Mouse (Mus musculus) common myeloid progenitor, adult 5-6 weeks (primary cell): Measurements from ENCODE around the gene Tekt3. TPM values are rescaled to one million over a fixed set of nuclear protein-coding genes. Genes with fewer than 3 reads are reported as not detected.

Experiments
- ATAC-seq: replicated peaks from 2 replicates; pipeline ENCODE4 v1.8.0; 2016; ENCODE audit warnings: low read depth, mild to moderate bottlenecking, moderate TSS enrichment, inconsistent platforms; ENCODE audit not compliant: poor library complexity, severe bottlenecking
- total RNA-seq: library from RNA; stranded (forward); fragments of 200-1000, 187-1606 nt; gene quantifications from 2 replicates; pipeline ENCODE4 v1.2.3, GENCODE M21; 2017

Tekt3 gene
- total RNA-seq, 1 experiment from 2014 or later: not detected

DNA sequence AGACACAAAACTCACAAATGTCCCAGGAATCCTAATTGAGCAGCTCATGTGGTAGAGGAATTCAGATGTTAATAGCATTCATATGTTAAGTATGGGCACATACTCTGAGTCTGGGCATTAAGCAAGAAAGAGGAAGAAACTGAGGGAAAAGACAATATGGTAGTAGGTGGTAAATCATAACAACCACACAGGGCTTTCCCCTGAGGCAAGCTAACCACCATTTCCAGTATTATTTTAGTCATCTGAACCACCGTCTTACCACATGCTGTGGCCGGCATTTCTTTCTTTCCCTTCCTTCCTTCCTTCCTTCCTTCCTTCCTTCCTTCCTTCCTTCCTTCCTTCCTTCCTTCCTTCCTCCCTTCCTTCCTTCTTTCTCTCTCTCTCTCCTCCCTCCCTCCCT is 60.8 kb downstream of the Tekt3 start:
- ATAC-seq: no peak

- ATAC-seq: no peak
Measured at GRCm38 (mm10) chr11:63122776-63123350, 61.4 kb downstream of the Tekt3 start.

GRCm38 (mm10) chr11:63124316-63124715 is 62.9 kb downstream of the Tekt3 start:
- no peak for ATAC-seq

GRCm38 (mm10) chr11:63125832-63126456 is 64.5 kb downstream of the Tekt3 start:
- ATAC-seq: no peak

GRCm38 (mm10) chr11:63126976-63127375 is 65.5 kb downstream of the Tekt3 start:
- ATAC-seq: no peak

GRCm38 (mm10) chr11:63127513-63127912 is 66.1 kb downstream of the Tekt3 start:
- no peak for ATAC-seq

DNA sequence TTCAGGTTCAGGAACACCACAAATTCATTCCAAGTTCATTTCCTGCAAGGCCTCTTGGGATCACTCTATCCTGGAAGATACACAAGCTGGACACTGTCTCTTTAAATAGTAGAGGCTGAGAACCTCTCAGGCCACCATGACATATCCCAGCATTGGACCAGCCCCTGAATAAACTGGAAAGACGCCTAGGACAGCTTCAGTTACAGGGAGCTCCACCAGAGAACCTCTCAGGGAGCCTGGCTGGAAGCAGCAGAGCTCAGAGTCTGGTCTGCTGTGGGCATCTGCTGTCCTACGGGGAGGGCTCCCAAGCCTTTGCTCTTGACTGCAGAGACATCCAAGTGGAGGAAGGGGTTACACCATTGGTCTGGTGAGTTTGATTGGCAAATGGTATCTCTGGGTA is 67.3 kb downstream of the Tekt3 start, which contains the start of gene Pmp22:
Pmp22 (plus strand) TSS at position 199 of the 400 bp plus-strand sequence.
- ATAC-seq: no peak

- peak; percentile 40; the same call in 1 of the 2 replicates for ATAC-seq
Measured at GRCm38 (mm10) chr11:63129375-63129774, 67.9 kb downstream of the Tekt3 start.

GRCm38 (mm10) chr11:63129840-63130239 is 68.4 kb downstream of the Tekt3 start:
- no peak for ATAC-seq

DNA sequence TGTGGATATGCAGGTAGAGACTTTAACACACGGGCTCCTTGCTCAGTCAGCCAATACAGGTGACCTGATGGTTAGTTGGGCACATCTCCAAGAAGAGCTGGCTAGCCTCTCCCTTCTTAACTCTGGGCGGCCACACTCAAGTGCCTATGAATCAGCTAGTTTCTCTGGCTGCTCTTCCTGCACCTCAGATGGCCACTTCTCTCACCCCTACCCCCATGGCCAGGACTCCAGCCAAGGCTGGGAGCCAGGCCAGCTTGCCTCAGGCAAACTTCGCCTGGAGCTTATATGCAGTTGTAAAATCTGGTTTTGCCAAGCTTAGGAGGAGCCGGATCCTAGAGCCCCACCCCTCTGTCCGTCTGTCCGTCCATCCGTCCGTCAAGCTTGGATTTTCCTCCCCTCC is 69.0 kb downstream of the Tekt3 start:
- ATAC-seq: no peak

GRCm38 (mm10) chr11:63131001-63131692 is 69.7 kb downstream of the Tekt3 start:
- ATAC-seq: no peak

DNA sequence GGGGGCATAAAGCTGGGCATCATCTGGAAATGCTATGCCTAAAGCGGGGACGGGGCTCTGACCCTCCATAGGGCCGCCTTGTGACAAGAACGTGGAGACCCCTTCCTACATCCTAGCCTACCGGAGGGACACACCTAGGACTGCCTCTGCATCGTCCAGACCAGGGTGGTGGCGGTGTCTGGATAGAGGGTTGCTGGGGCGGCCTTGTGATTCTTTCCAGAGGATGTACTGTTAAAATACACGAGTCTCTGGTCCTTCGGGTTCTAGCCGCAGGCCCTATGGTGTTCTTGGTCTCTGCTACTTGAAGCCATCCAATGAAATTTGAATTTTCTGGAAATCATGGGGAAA is 70.2 kb downstream of the Tekt3 start:
- no peak for ATAC-seq

DNA sequence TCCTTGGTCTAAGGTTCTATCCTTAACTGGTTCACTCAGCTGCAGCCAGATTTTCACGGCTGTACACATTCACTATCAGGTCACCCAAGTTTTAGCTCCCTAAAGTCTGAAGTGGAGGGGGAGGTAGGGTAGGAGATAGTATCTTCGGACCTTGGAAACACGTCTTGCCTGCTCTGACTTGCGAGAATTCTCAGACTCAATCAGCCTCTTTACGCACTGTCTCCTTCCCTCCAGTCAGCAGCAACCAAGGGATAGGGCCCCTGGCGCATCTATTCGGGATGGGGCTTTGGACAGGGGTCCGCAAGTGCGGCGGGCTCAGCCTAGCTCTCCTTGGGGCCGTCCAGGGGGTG is 70.7 kb downstream of the Tekt3 start:
- ATAC-seq: no peak

DNA sequence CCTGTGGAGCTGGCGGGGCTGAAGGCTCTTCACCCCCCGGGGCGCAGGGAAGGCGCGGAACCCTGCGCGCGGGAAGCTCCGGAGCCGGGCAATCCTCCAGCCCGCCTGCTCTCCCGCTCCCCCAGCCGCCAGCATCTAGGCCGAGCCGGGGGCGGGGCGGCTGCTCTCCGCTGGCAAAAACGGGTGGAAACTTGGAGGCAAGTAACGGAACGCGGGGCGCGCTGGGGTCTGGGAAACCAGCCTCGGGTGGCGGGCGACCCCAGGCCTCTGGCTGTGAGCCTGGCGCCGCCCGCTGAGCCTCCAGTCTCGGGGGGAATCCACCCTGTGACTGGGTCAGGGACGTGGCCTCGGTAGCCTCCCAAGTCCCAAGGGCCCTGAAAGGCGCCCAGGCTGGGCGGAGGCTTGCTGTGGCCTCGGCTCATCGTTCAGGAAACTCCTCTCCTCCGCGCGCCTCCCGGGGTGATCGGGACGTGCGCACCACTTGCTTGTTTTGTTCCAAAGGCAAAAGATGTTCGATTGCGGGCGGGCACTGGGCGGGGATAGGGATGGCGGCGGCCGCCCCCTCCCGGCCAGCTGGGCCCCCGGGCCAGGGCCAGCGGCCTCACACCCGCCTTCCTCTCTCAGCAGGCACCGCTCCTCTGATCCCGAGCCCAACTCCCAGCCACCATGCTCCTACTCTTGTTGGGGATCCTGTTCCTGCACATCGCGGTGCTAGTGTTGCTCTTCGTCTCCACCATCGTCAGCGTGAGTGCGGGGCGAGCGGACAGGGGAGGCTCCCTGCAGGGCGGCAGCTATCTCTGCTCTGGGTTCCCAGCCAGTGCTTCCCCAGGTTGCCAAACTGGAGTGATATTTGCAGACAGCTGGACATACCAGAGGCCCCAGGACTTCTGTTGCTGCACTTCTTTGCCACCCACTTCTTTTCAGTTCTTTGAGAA is 71.3 kb downstream of the Tekt3 start:
- no peak for ATAC-seq

- ATAC-seq: no peak
Measured at GRCm38 (mm10) chr11:63134021-63134420, 72.6 kb downstream of the Tekt3 start.

DNA sequence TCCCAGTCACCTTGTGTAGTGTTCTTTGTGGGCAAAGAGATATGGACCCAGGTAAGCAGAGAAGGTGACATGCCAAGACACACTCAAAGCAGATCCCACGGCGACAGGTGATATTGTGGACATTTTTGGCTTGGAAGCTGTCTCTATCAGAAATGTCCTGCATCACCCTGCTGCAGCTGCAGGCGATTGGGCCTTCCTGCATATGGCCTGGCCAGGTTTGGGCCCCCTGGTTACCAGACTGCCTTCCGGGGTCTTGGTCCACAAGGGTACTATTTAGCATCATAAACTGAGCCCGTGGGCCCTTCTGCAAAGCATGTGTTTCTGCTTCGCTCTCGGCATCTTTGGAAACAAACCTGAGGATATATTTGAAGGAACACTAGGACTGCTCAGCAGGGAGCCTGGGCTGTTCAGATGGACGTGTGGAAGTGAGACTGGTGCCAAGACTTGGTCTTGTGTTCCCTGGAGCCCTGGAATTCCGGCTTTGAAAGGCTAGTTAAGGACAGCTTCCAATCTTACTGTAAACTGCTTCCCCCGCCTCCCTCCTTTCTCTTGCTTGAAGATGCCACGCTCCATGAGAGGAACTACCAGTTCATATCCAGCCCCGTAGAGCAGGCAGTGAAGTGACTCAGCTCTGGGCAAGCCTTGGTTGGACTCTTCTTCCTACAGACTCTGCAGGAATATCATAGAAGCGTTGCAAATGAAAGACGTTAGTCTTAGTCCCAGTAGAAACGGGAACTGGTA is 73.5 kb downstream of the Tekt3 start:
- no peak for ATAC-seq

DNA sequence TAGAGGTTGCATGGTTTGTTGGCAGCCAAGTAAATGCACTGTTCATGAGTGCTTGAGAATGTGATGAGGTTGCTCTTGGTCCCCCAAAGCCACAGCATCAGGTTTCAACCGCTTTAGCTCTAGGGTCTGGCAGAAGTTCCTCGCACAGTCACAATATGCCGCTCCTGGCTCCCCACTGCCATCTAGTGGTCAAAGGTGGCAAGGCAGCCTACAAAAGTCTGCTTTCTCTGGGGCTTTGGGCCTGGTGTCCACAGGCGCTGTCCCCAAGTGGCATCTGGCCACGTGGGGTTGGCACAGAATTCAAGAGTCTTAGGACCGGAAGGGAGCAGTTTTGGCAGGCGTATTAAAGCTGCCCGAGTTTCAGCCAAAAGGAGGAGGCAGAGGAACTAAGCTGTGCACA is 74.2 kb downstream of the Tekt3 start:
- ATAC-seq: peak; percentile 87

GRCm38 (mm10) chr11:63136205-63136604 is 74.8 kb downstream of the Tekt3 start:
- ATAC-seq: no peak

GRCm38 (mm10) chr11:63136836-63137416 is 75.5 kb downstream of the Tekt3 start:
- ATAC-seq: no peak

DNA sequence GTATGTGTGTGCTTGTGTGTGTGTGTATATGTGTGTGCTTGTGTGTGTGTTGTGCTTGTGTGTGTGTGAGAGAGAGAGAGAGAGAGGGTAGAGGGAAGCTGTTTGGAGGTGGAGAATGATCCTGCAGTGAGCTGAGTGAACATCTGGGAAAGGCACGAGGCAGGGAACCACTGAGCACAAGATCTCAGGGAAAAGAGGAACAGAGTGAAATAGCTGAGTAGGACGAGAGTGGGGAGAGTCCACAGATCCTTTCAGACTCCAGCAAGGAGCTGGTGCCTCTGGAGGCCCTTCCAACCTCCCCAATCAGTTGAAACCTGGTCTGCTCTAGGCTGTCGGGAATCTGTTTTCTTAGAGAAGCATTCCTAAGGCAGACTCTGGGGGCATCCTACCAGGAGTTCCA is 77.3 kb downstream of the Tekt3 start:
- no peak for ATAC-seq
